Mouse (Mus musculus) C2C12 (cell line): ENCODE data around the gene Gm30302.

Experiments
- CTCF ChIP-seq: IDR thresholded peaks from one replicate; pipeline ENCODE4 v1.5.1; 2011; ENCODE audit not compliant: control insufficient read depth, insufficient read depth, insufficient read length
- FOSL1 ChIP-seq: IDR thresholded peaks from one replicate; pipeline ENCODE4 v1.8.0; 2011; ENCODE audit warnings: mild to moderate bottlenecking, low read length; ENCODE audit not compliant: poor library complexity, insufficient read depth, severe bottlenecking
- MAX ChIP-seq: IDR thresholded peaks from one replicate; pipeline ENCODE4 v1.6.1; 2011; ENCODE audit warnings: mild to moderate bottlenecking, control low read depth
- MYOD1 ChIP-seq: IDR thresholded peaks from one replicate; pipeline ENCODE4 v1.6.1; 2011; ENCODE audit warnings: low read depth; ENCODE audit not compliant: control insufficient read depth, insufficient read length
- USF1 ChIP-seq: IDR thresholded peaks from one replicate; pipeline ENCODE4 v1.6.1; 2011; ENCODE audit warnings: low read depth, mild to moderate bottlenecking, control low read depth, moderate library complexity

GRCm38 (mm10) chr13:49783899-49784298 is 14.9 kb downstream of the Gm30302 start:
- TF ChIP-seq CTCF (no peak), MAX (no peak), FOSL1 (no peak), MYOD1 (no peak), USF1 (no peak)
